Mouse (Mus musculus) heart, embryonic 15.5 days (tissue): Measurements from ENCODE around the gene Casq1. TPM values are rescaled to one million over a fixed set of nuclear protein-coding genes. Genes with fewer than 3 reads are reported as not detected.

Source experiments
- ATAC-seq: fragments of 200-750 bp; cut with Nextera tagmentation; replicated peaks from 2 replicates; pipeline ENCODE4 v1.8.0; 2017; ENCODE audit warnings: low read depth, moderate TSS enrichment; ENCODE audit not compliant: insufficient number of reproducible peaks, insufficient read depth, low FRiP score
- H3K27ac ChIP-seq: fragments of 300-500 bp; sonication (generic); 2 replicates; pipeline ENCODE4 v1.5.1; 2015; ENCODE audit warnings: mild to moderate bottlenecking, inconsistent platforms
- H3K27me3 ChIP-seq: fragments of 300-500 bp; sonication (generic); 2 replicates; pipeline ENCODE4 v1.6.1; 2015; ENCODE audit warnings: inconsistent platforms
- H3K36me3 ChIP-seq: fragments of 300-500 bp; sonication (generic); 2 replicates; pipeline ENCODE4 v1.6.1; 2015; ENCODE audit warnings: mild to moderate bottlenecking, inconsistent platforms
- H3K4me1 ChIP-seq: fragments of 300-500 bp; sonication (generic); replicated peaks from 2 replicates; pipeline ENCODE4 v1.6.1; 2015; ENCODE audit warnings: inconsistent platforms
- H3K4me2 ChIP-seq: fragments of 300-500 bp; sonication (generic); 2 replicates; pipeline ENCODE4 v1.6.1; 2015; ENCODE audit warnings: inconsistent platforms, mild to moderate bottlenecking, moderate library complexity
- H3K4me3 ChIP-seq: fragments of 300-500 bp; sonication (generic); 2 replicates; pipeline ENCODE4 v1.5.1; 2015; ENCODE audit warnings: mild to moderate bottlenecking, inconsistent platforms
- H3K9ac ChIP-seq: fragments of 300-500 bp; sonication (generic); 2 replicates; pipeline ENCODE4 v1.6.1; 2015; ENCODE audit warnings: mild to moderate bottlenecking, inconsistent platforms
- H3K9me3 ChIP-seq: fragments of 300-500 bp; sonication (generic); replicated peaks from 2 replicates; pipeline ENCODE4 v1.6.1; 2016; ENCODE audit warnings: inconsistent platforms
- WGBS: fragments of 180-500 bp; shearing (Covaris S2); methylation state at CpG from one replicate; pipeline ENCODE4 v1.1.7; 2015; ENCODE audit warnings: mixed read lengths; 5-methylcytosine and 5-hydroxymethylcytosine counted together
- polyA plus RNA-seq: library from polyadenylated mRNA; unstranded; fragments of >200 nt; fragmentation: Nextera tagmentation; extraction: Ambion mirVana; gene quantifications from 2 replicates; pipeline ENCODE4 v1.2.1, GENCODE M21; 2015

Gene Casq1
- polyA plus RNA-seq, 1 experiment from 2014 or later: 102 TPM

DNA sequence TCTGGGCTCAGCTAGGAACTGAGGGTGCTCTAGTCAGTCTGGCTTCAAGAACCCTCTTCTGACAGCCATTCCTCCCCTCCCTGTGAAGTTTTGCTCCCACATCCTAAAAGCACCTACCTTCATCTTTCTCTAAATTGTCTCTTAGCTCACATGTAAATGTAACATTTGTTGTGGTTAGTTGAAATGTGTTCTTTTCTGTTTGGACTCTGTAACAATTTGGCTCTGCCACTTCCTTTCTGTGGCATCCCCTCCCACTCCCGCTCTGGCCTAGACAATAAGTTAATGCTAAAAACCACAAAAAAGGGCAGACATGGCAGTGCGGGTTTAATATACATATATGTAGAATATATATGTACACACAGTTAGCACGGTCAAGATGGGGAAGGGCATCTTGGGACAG is 22.5 kb downstream of the Casq1 start:
- no peak for ATAC-seq
- WGBS: 79% methylated on average over 3 of the region's 3 CpGs
- peaks cover 77% of the 10 kb centered on the region for H3K36me3 ChIP-seq

DNA sequence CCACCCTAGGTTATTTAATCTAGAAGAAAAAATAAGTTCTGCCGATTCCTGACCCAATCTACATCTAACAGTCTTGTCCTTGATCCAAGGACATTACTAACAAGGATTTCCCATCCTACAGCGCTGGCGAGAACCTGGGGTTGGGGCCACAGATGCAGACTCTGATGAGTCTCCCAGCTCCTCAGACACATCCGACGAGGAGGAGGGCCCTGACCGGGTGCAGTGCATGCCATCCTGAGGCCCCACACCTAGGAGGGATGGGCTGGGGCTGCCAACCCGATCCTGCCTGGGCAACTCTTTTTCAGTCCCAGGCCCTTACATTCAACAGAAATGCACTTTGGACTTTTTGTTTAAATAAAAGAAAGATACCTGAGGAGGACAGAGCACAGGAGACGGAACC is 25.2 kb downstream of the Casq1 start:
- H3K27me3 ChIP-seq: no peaks in the 10 kb centered on the region
- H3K27ac ChIP-seq: peak overlapping the region; percentile 18; the same call in 1 of the 2 replicates
- H3K4me3 ChIP-seq: no peak overlapping the region
- H3K36me3 ChIP-seq: peaks cover 76% of the 10 kb centered on the region
- H3K4me1 ChIP-seq: peaks cover 10% of the 10 kb centered on the region
- ATAC-seq: no peak
- no peak overlapping the region for H3K4me2 ChIP-seq
- H3K9ac ChIP-seq: no peak overlapping the region
- WGBS: 68% methylated on average over 8 of the region's 8 CpGs
- no peaks in the 10 kb centered on the region for H3K9me3 ChIP-seq

More for the DNA sequence above, 22.5 kb downstream of the Casq1 start:
- Histone ChIP-seq H3K9ac (no peak overlapping the region), H3K4me2 (no peak overlapping the region), H3K27ac (no peak overlapping the region), H3K9me3 (no peaks in the 10 kb centered on the region), H3K4me1 (peaks cover 30% of the 10 kb centered on the region), H3K4me3 (no peak overlapping the region), H3K27me3 (no peaks in the 10 kb centered on the region)

DNA sequence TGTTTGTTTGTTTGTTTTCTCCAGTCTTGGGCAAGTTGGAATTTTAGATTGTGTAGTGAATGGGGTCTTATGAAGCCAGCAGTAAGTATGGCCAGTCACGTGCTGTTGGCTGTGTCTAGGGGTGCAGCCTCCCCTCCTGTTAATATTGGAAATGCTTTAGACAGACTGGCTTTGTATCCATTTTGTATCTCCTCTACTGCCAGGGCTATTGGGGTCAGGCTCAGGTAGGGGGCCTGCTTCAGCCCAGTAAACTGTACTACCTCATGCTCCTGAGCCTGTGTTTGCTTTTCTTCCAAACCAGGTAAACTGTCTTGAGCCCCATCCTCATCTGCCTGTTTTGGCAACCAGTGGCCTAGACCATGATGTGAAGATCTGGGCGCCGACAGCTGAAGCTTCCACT is 27.5 kb downstream of the Casq1 start:
- no peaks in the 10 kb centered on the region for H3K27me3 ChIP-seq
- H3K9me3 ChIP-seq: no peaks in the 10 kb centered on the region
- no peak overlapping the region for H3K4me3 ChIP-seq
- no peak overlapping the region for H3K4me2 ChIP-seq
- H3K9ac ChIP-seq: no peak overlapping the region
- peaks cover 75% of the 10 kb centered on the region for H3K36me3 ChIP-seq
- H3K4me1 ChIP-seq: peaks cover 10% of the 10 kb centered on the region
- ATAC-seq: no peak
- WGBS: 93% methylated on average over 3 of the region's 3 CpGs
- no peak overlapping the region for H3K27ac ChIP-seq

DNA sequence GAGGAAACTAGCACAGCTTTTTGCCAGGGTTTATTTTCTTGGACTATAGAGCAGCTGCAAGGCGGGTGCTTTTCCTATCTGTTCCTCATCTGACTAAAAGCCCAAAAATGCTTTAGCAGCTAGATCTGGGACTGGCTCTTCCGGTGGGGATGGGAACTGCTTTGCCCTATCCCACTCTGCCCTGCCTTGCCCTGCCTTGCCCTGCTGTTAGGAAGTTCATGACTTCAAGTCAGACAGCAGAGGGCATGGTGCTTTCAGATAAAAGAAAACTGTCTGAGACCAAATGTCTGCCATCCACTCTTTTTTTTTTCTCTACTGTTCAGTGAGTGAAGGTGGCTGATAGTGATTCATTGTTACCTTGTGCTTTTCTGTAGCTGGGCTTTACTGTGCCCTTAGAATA is 28.1 kb downstream of the Casq1 start:
- peaks cover 75% of the 10 kb centered on the region for H3K36me3 ChIP-seq
- 86% methylated on average over 2 of the region's 2 CpGs for WGBS
- no peak overlapping the region for H3K9ac ChIP-seq

DNA sequence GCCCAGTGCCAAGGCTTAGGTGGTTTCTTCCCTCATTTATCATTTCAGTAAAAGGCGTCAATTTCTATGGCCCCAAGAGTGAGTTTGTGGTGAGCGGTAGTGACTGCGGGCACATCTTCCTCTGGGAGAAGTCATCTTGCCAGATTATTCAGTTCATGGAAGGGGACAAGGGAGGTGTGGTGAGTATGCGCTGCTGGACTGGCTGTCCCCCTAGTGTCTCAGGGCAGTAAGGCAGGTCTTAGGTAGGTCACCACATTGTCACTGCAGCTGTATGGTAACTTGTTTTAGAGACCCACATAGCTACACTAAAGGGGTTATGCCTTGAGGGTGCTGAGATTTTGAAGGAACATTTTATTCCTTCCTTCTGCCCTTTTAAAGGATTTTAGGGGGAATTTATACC is 30.8 kb downstream of the Casq1 start:
- WGBS: 68% methylated on average over 4 of the region's 4 CpGs

More for the DNA sequence above, 28.1 kb downstream of the Casq1 start:
- Histone ChIP-seq H3K27me3 (no peaks in the 10 kb centered on the region), H3K27ac (no peak overlapping the region), H3K4me1 (peaks cover 10% of the 10 kb centered on the region), H3K9me3 (no peaks in the 10 kb centered on the region), H3K4me3 (no peak overlapping the region), H3K4me2 (no peak overlapping the region)
- no peak for ATAC-seq

DNA sequence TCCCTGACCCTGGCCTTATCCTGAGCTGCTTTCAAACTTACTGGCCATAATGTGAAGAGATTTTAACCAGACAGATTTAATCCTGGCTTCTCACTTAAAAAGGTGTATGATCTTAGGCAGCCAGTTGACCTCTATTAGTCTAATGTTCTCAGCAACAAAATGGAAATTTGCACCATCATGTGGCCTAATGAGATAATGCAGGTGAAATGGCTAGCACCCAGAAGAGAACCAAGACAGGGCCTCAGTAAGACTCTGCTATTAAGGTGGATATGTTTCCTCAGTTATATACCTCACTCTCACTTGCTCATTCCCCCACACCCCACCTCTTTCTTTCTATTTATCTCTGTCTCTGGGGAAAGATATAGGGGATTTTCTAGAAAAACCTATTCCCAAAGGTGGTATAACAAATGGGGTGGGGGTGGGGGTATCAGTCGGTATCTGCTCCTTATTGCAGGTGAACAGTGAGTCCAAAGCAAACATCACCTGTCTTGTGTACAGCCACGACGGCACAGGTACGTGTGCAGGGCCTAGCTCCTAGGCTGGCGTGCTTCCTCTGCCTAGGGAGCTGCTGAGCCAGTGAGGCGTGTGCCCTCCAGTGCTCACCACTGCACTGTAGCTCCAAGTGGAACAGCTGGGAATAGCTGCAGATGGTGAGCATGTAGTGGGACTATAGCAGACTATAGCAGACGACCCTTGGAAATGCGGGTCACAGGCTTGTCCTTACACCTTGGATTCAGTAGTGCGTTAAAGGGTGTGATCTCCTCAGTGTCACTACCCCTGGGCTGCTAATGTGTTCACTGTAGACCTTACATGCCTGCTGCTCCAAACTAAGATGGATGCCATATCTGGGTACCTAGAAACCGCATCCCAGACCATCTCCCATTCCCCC is 33.0 kb downstream of the Casq1 start:
- ATAC-seq: no peak; the same call in 1 of the 2 replicates
- H3K9ac ChIP-seq: no peak overlapping the region
- WGBS: 93% methylated on average over 10 of the region's 10 CpGs
- H3K4me1 ChIP-seq: no peaks in the 10 kb centered on the region
- no peak overlapping the region for H3K27ac ChIP-seq
- no peaks in the 10 kb centered on the region for H3K27me3 ChIP-seq
- H3K4me3 ChIP-seq: no peak overlapping the region
- H3K4me2 ChIP-seq: no peak overlapping the region
- peaks cover 61% of the 10 kb centered on the region for H3K36me3 ChIP-seq
- H3K9me3 ChIP-seq: no peaks in the 10 kb centered on the region

More for the DNA sequence above, 30.8 kb downstream of the Casq1 start:
- H3K27me3 ChIP-seq: no peaks in the 10 kb centered on the region
- H3K36me3 ChIP-seq: peaks cover 63% of the 10 kb centered on the region
- no peak overlapping the region for H3K9ac ChIP-seq
- no peak overlapping the region for H3K27ac ChIP-seq
- no peak overlapping the region for H3K4me2 ChIP-seq
- no peaks in the 10 kb centered on the region for H3K9me3 ChIP-seq
- ATAC-seq: no peak
- no peak overlapping the region for H3K4me3 ChIP-seq
- no peaks in the 10 kb centered on the region for H3K4me1 ChIP-seq

DNA sequence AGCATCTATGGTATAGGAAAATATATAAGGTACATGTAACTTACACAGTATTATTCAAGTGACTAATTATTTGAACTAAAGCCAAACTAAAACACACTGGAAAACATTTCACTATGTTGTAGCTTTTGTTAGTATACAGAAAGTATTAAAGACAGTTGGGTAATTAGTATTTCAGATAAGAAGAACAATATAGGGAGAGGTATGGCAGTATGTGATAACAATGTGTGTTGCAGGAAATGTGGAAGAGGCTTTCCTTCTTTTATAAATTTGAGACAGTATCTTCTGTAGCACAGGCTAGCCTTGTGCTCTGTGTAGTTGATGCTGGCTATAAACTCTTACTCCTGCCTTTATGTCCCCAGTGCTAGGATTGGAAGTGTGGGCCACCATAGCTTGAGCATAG is 35.8 kb downstream of the Casq1 start:
- H3K27ac ChIP-seq: no peak overlapping the region
- no peak overlapping the region for H3K4me2 ChIP-seq
- no peak for ATAC-seq
- no peak overlapping the region for H3K4me3 ChIP-seq
- H3K9ac ChIP-seq: no peak overlapping the region
- H3K27me3 ChIP-seq: no peaks in the 10 kb centered on the region
- no peaks in the 10 kb centered on the region for H3K9me3 ChIP-seq
- H3K36me3 ChIP-seq: peaks cover 69% of the 10 kb centered on the region
- no peaks in the 10 kb centered on the region; the same call in 1 of the 2 replicates for H3K4me1 ChIP-seq

DNA sequence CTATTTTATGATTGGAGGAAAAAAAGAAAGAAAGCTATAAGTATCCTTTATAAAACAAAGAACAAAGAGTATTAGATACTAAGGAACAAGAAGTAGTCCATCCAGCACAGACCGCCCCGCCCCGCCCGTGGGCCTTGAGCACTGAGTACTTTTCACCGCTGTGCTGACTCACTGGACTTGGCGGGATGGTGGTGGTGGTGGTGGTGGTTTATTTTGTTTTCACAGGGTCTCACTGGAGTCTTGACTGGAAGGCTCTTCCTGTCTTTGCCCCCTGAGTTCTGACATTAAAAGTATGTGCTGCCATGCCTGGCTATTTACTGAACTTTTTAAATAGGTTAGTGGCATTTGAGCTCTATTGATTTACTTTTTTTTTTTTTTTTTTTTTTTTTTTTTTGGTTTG is 36.6 kb downstream of the Casq1 start:
- Histone ChIP-seq H3K27me3 (no peaks in the 10 kb centered on the region), H3K36me3 (peaks cover 68% of the 10 kb centered on the region), H3K27ac (no peak overlapping the region), H3K4me3 (no peak overlapping the region), H3K9me3 (no peaks in the 10 kb centered on the region), H3K9ac (no peak overlapping the region), H3K4me1 (no peaks in the 10 kb centered on the region; the same call in 1 of the 2 replicates), H3K4me2 (no peak overlapping the region)
- 90% methylated on average over 6 of the region's 6 CpGs for WGBS
- no peak for ATAC-seq

DNA sequence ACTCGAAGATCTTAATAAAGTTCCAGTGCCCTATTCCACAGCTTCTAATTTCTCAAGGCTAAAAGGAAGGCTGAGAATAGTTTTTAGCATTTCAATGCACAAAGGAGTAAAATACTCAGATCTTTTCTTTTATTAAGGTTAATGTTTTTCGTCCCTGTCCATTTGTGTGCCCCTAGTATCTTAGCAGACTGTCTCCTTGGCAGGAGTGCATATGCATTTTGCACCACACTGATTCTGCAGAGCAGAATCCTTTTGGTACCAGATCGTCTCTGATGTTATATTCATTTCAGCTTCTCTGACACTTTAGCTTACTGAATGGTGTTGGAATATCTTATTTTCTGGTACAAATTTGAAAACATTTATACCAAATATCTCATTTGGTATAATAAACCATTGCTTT is 37.9 kb downstream of the Casq1 start:
- no peak overlapping the region for H3K9ac ChIP-seq
- no peak overlapping the region for H3K4me2 ChIP-seq
- no peaks in the 10 kb centered on the region for H3K27me3 ChIP-seq
- H3K4me1 ChIP-seq: no peaks in the 10 kb centered on the region; the same call in 1 of the 2 replicates
- WGBS: 91% methylated on average over 3 of the region's 3 CpGs
- H3K36me3 ChIP-seq: peaks cover 60% of the 10 kb centered on the region
- H3K27ac ChIP-seq: no peak overlapping the region
- no peaks in the 10 kb centered on the region for H3K9me3 ChIP-seq
- ATAC-seq: no peak
- H3K4me3 ChIP-seq: no peak overlapping the region

DNA sequence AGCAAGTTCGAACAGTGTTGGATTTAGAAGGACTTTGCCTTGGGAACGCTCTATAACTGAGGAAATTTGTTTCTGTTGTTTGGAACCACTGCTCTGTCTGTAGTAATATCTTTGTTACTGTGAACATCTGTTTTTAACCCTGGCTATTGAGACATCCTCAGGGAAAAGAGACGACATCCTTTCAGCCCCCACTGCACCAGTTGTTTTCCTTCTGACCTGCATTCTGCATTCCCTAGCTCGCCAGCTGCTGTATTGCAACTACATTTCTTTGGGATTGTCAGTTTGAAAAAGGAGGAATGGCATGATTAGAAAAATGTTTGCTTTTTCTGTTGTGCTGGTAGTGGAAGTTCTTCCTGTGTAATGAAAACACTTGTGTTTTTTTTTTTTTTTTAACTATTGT is 38.8 kb downstream of the Casq1 start:
- Histone ChIP-seq H3K9ac (no peak overlapping the region), H3K4me3 (no peak overlapping the region), H3K4me1 (no peaks in the 10 kb centered on the region; the same call in 1 of the 2 replicates), H3K27me3 (no peaks in the 10 kb centered on the region), H3K4me2 (no peak overlapping the region), H3K9me3 (no peaks in the 10 kb centered on the region), H3K27ac (no peak overlapping the region), H3K36me3 (peaks cover 61% of the 10 kb centered on the region)
- WGBS: 64% methylated on average over 4 of the region's 4 CpGs
- no peak for ATAC-seq

DNA sequence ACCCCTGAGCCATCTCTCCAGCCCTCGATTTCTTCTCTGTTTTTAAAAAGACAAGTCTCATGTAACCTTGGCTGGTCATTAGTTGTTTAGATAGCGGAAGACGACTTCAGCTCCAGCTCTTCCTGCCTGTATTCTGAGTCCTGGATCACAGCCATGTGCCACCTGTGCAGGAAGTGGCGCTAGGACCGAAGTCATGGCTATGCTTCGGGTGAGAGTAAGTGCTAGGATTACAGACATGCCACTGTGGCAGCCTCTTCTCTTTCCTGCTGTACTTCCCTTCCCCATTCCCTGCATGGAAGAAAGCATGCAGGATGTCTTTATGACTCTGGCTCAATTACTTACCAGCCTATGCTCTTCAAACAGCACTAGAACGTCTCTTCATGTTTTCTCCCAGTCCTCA is 40.6 kb downstream of the Casq1 start:
- Histone ChIP-seq H3K4me2 (no peak overlapping the region), H3K4me1 (peaks cover 4% of the 10 kb centered on the region; the same call in 1 of the 2 replicates), H3K36me3 (peaks cover 66% of the 10 kb centered on the region), H3K27ac (no peak overlapping the region), H3K9ac (no peak overlapping the region), H3K27me3 (no peaks in the 10 kb centered on the region), H3K9me3 (no peaks in the 10 kb centered on the region), H3K4me3 (no peak overlapping the region)
- WGBS: 54% methylated on average over 7 of the region's 7 CpGs
- no peak for ATAC-seq

DNA sequence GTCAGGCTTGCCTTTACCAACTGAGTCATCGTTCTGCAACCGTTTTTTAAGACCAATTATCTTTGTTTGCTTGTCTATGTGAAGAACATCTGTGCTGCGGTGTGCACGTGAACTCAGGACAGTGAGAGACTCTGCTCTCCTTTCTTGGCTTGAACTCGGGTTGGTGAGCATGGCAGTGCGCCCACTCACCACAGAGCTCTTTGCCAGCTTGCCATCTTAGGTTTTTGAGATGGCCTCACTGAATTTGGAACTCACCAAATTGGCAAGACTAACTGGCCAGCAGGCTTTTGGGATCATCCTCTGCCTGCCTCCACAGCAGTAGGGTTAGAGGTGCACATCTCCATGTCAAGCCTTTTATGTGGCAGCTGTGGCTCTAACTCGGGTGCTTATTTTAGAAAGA is 41.9 kb downstream of the Casq1 start:
- Histone ChIP-seq H3K36me3 (peaks cover 73% of the 10 kb centered on the region), H3K27me3 (no peaks in the 10 kb centered on the region), H3K9me3 (no peaks in the 10 kb centered on the region), H3K4me2 (no peak overlapping the region), H3K4me1 (peaks cover 7% of the 10 kb centered on the region; the same call in 1 of the 2 replicates), H3K4me3 (no peak overlapping the region), H3K27ac (no peak overlapping the region), H3K9ac (no peak overlapping the region)
- ATAC-seq: no peak
- WGBS: 89% methylated on average over 7 of the region's 7 CpGs
